Mouse (Mus musculus) CH12.LX (cell line): ENCODE results near the gene Wdr4. TPM values are rescaled to one million over a fixed set of nuclear protein-coding genes. Genes with fewer than 3 reads are reported as not detected.

Experiments used
- DNase-seq: peaks from one replicate; pipeline ENCODE4 v3.0.0-alpha.2; 2013; ENCODE audit errors: extremely low read depth
- H3K27ac ChIP-seq: 2 replicates; pipeline ENCODE4 v1.5.1; 2012; ENCODE audit warnings: low read depth, mild to moderate bottlenecking, control low read depth, moderate library complexity; ENCODE audit not compliant: insufficient read depth
- H3K27me3 ChIP-seq: replicated peaks from 2 replicates; pipeline ENCODE3; 2012; ENCODE audit warnings: inconsistent platforms
- H3K36me3 ChIP-seq, 2 experiments: replicated peaks in 1 of 2; 2 replicates each; pipeline versions ENCODE3 to v1.6.1; 2012; ENCODE audit warnings: inconsistent platforms in 1 of 2, low read length in 1 of 2, mild to moderate bottlenecking in 1 of 2, mixed read lengths in 1 of 2, moderate library complexity in 1 of 2; ENCODE audit not compliant: control insufficient read depth in 1 of 2, insufficient read depth in 1 of 2
- H3K4me1 ChIP-seq, 2 experiments: 2 replicates each; pipeline ENCODE4 v1.6.1; 2012; ENCODE audit warnings: inconsistent platforms in 1 of 2, moderate library complexity in 1 of 2; ENCODE audit not compliant: insufficient read depth in 2 of 2, control insufficient read depth in 1 of 2
- H3K4me2 ChIP-seq: 2 replicates; pipeline ENCODE4 v1.6.1; 2012; ENCODE audit warnings: low read depth, mild to moderate bottlenecking, control low read depth; ENCODE audit not compliant: poor library complexity, insufficient read depth, severe bottlenecking
- H3K4me3 ChIP-seq, 3 experiments: fragments of 150-350 bp in 1 of 3; sonication (generic) in 1 of 3; replicated peaks in 1 of 3; 2 replicates each; pipeline versions ENCODE3 to v1.5.1; 2011 to 2012; ENCODE audit warnings: low read depth in 2 of 3, low read length in 2 of 3, mild to moderate bottlenecking in 2 of 3, moderate library complexity in 2 of 3, control low read depth in 1 of 3, improper control_type of control experiment in 1 of 3, inconsistent platforms in 1 of 3, mixed read lengths in 1 of 3; ENCODE audit not compliant: poor library complexity in 1 of 3
- H3K79me2 ChIP-seq: replicated peaks from 2 replicates; pipeline ENCODE4 v1.6.1; 2012; ENCODE audit warnings: mild to moderate bottlenecking, moderate library complexity; ENCODE audit not compliant: control insufficient read depth, poor library complexity, insufficient read depth, severe bottlenecking; ENCODE audit errors: extremely low read depth
- H3K9ac ChIP-seq: 2 replicates; pipeline ENCODE4 v1.6.1; 2012; ENCODE audit warnings: low read depth, mild to moderate bottlenecking, control low read depth, moderate library complexity; ENCODE audit not compliant: insufficient read depth
- H3K9me3 ChIP-seq: replicated peaks from 2 replicates; pipeline ENCODE3; 2012; ENCODE audit warnings: low read length, inconsistent platforms, mixed read lengths
- BHLHE40 ChIP-seq: IDR thresholded peaks from 2 replicates; pipeline ENCODE4 v1.6.1; 2011; ENCODE audit warnings: mild to moderate bottlenecking, low read depth, low read length, improper control_type of control experiment
- CHD1 ChIP-seq: IDR thresholded peaks from 2 replicates; pipeline ENCODE4 v1.6.1; 2012; ENCODE audit warnings: low read depth, low read length, improper control_type of control experiment, inconsistent platforms
- CHD2 ChIP-seq: IDR thresholded peaks from 2 replicates; pipeline ENCODE4 v1.6.1; 2011; ENCODE audit warnings: low read length, improper control_type of control experiment
- CTCF ChIP-seq, 2 experiments: IDR thresholded peaks in 1 of 2; conservative IDR thresholded peaks in 1 of 2; 2 replicates each; pipeline ENCODE4 v1.5.1; 2011 to 2012; ENCODE audit warnings: low read depth in 2 of 2, low read length in 2 of 2, improper control_type of control experiment in 1 of 2, inconsistent platforms in 1 of 2, mild to moderate bottlenecking in 1 of 2, moderate library complexity in 1 of 2
- E2F4 ChIP-seq: IDR thresholded peaks from 2 replicates; pipeline ENCODE4 v1.6.1; 2011; ENCODE audit warnings: low read depth, low read length, improper control_type of control experiment; ENCODE audit not compliant: insufficient replicate concordance
- EP300 ChIP-seq: IDR thresholded peaks from 2 replicates; pipeline ENCODE4 v1.6.1; 2011; ENCODE audit warnings: low read length, improper control_type of control experiment
- ETS1 ChIP-seq: conservative IDR thresholded peaks from 2 replicates; pipeline ENCODE4 v1.6.1; 2012; ENCODE audit warnings: low read depth, mild to moderate bottlenecking, inconsistent platforms, low read length, improper control_type of control experiment, moderate library complexity
- GABPA ChIP-seq: IDR thresholded peaks from 2 replicates; pipeline ENCODE4 v1.6.1; 2012; ENCODE audit warnings: low read depth, low read length, improper control_type of control experiment, inconsistent platforms; ENCODE audit not compliant: insufficient replicate concordance
- HCFC1 ChIP-seq: IDR thresholded peaks from 2 replicates; pipeline ENCODE4 v1.6.1; 2012; ENCODE audit warnings: low read depth, mild to moderate bottlenecking, inconsistent platforms, low read length, improper control_type of control experiment
- IRF4 ChIP-seq: IDR thresholded peaks from 2 replicates; pipeline ENCODE4 v1.6.1; 2014; ENCODE audit warnings: low read depth, mild to moderate bottlenecking, inconsistent platforms, low read length, improper control_type of control experiment
- JUND ChIP-seq: conservative IDR thresholded peaks from 2 replicates; pipeline ENCODE4 v1.6.1; 2011; ENCODE audit warnings: low read depth, low read length, improper control_type of control experiment
- MAFK ChIP-seq: IDR thresholded peaks from 2 replicates; pipeline ENCODE4 v1.6.1; 2011; ENCODE audit warnings: low read length, improper control_type of control experiment; ENCODE audit not compliant: insufficient replicate concordance
- MAZ ChIP-seq: IDR thresholded peaks from 2 replicates; pipeline ENCODE4 v1.6.1; 2012; ENCODE audit warnings: low read depth, mild to moderate bottlenecking, inconsistent platforms, low read length, improper control_type of control experiment, moderate library complexity
- MXI1 ChIP-seq: IDR thresholded peaks from 2 replicates; pipeline ENCODE4 v1.6.1; 2011; ENCODE audit warnings: mild to moderate bottlenecking, low read depth, low read length, improper control_type of control experiment
- NRF1 ChIP-seq: IDR thresholded peaks from 2 replicates; pipeline ENCODE4 v1.6.1; 2014; ENCODE audit warnings: low read depth, mild to moderate bottlenecking, inconsistent platforms, low read length, improper control_type of control experiment, moderate library complexity
- PAX5 ChIP-seq: IDR thresholded peaks from 2 replicates; pipeline ENCODE4 v1.6.1; 2012; ENCODE audit warnings: low read length, inconsistent platforms, mixed read lengths
- POLR2A ChIP-seq: IDR thresholded peaks from 2 replicates; pipeline ENCODE4 v1.6.1; 2011; ENCODE audit warnings: low read depth, mild to moderate bottlenecking, improper control_type of control experiment, low read length
- POLR2AphosphoS2 ChIP-seq: IDR thresholded peaks from 2 replicates; pipeline ENCODE4 v1.6.1; 2011; ENCODE audit warnings: low read depth, low read length, improper control_type of control experiment
- RAD21 ChIP-seq: IDR thresholded peaks from 2 replicates; pipeline ENCODE4 v1.6.1; 2011; ENCODE audit warnings: low read depth, mild to moderate bottlenecking, low read length, improper control_type of control experiment, moderate library complexity
- RCOR1 ChIP-seq: conservative IDR thresholded peaks from 2 replicates; pipeline ENCODE4 v1.6.1; 2012; ENCODE audit warnings: low read depth, mild to moderate bottlenecking, inconsistent platforms, low read length, improper control_type of control experiment
- TBP ChIP-seq: conservative IDR thresholded peaks from 2 replicates; pipeline ENCODE4 v1.6.1; 2011; ENCODE audit warnings: low read depth, low read length, improper control_type of control experiment
- TCF12 ChIP-seq: IDR thresholded peaks from 2 replicates; pipeline ENCODE4 v1.6.1; 2014; ENCODE audit warnings: low read depth, mild to moderate bottlenecking, inconsistent platforms, low read length, improper control_type of control experiment
- UBTF ChIP-seq: IDR thresholded peaks from 2 replicates; pipeline ENCODE4 v1.6.1; 2012; ENCODE audit warnings: low read depth, mild to moderate bottlenecking, inconsistent platforms, low read length, improper control_type of control experiment, moderate library complexity
- ZC3H11A ChIP-seq: IDR thresholded peaks from 2 replicates; pipeline ENCODE4 v1.6.1; 2012; ENCODE audit warnings: low read depth, mild to moderate bottlenecking, inconsistent platforms, low read length, improper control_type of control experiment
- ZKSCAN1 ChIP-seq: IDR thresholded peaks from 2 replicates; pipeline ENCODE4 v1.6.1; 2012; ENCODE audit warnings: low read depth, inconsistent platforms, low read length, improper control_type of control experiment, borderline replicate concordance
- ZMIZ1 ChIP-seq: IDR thresholded peaks from 2 replicates; pipeline ENCODE4 v1.6.1; 2012; ENCODE audit warnings: low read depth, mild to moderate bottlenecking, inconsistent platforms, low read length, improper control_type of control experiment
- dilution Hi-C: fragments of 300-500 bp; cut with MboI; formaldehyde crosslinking; loops from 2 replicates; pipeline ENCODE4 v1.14.3; 2020; ENCODE audit warnings: low sequenced_read_pairs; ENCODE audit not compliant: extremely low pct_unique_long_range_greater_than_20kb, extremely low pct_ligation_motif_present
- in situ Hi-C: fragments of 300-500 bp; cut with MboI; formaldehyde crosslinking; loops from 3 replicates; pipeline ENCODE4 v1.14.3; 2019; ENCODE audit warnings: low sequenced_read_pairs, low pct_ligation_motif_present, low pct_unique_long_range_greater_than_20kb, mixed read lengths
- polyA plus RNA-seq: library from polyadenylated mRNA; unstranded; fragments of >175 nt; gene quantifications from 2 replicates; pipeline ENCODE4 v1.2.1, GENCODE M21; 2012; ENCODE audit warnings: low read depth; ENCODE audit not compliant: insufficient read length
- total RNA-seq, 2 experiments: library from RNA; depleted of rRNA; stranded (reverse); fragments of 300-350 nt in 1 of 2; fragments of >200 nt in 1 of 2; gene quantifications; 2 replicates each; pipeline ENCODE4 v1.2.3; 2012 to 2014

The Wdr4 gene
- total and polyA plus RNA-seq, 3 experiments, result 48.3 to 56.2 (median 51.4) TPM

GRCm38 (mm10) chr17:31492416-31492815 lies 27.4 kb downstream of the Wdr4 start (continued):
- no peak for TF ChIP-seq MAFK
- TF ChIP-seq BHLHE40, result no peak
- TF ChIP-seq ZKSCAN1, result no peak
- TF ChIP-seq RCOR1, result no peak
- TF ChIP-seq TCF12, result no peak
- TF ChIP-seq RAD21, result peak; percentile 92
- no peak for TF ChIP-seq MAZ
- TF ChIP-seq ZC3H11A, result peak; percentile 67
- TF ChIP-seq MXI1, result no peak
- TF ChIP-seq UBTF, result no peak
- TF ChIP-seq IRF4, result no peak
- no peak for TF ChIP-seq CHD1
- no peak for TF ChIP-seq JUND
- TF ChIP-seq CHD2, result no peak
- TF ChIP-seq, all 38 proteins: peak for 5

GRCm38 (mm10) chr17:31491355-31491754 lies 28.4 kb downstream of the Wdr4 start:
- Histone ChIP-seq H3K36me3 (peaks cover 16 to 24% of the 10 kb centered on the region in 2 experiments), H3K79me2 (no peaks in the 10 kb centered on the region), H3K27me3 (peaks cover 4% of the 10 kb centered on the region)
- DNase-seq, result no peak
- TF ChIP-seq NRF1 (no peak), PAX5 (no peak), CTCF (conservative IDR thresholded peaks at IDR 0.05 in 1 of 2, IDR thresholded peaks at IDR 0.05 in 1 of 2; ENCODE audit: low read depth in 2 of 2, low read length in 2 of 2) (no peak), POLR2AphosphoS2 (no peak), MAZ (no peak), POLR2A (no peak), UBTF (no peak), RAD21 (no peak), EP300 (no peak), MXI1 (no peak)
- TF ChIP-seq, all 38 proteins: peak for 0
- no peaks in the 10 kb centered on the region for H3K4me1 ChIP-seq
- H3K9ac ChIP-seq, result no peak overlapping the region
- H3K27ac ChIP-seq, result no peak overlapping the region
- dilution Hi-C loops, result no loop called here
- no peaks in the 10 kb centered on the region for H3K9me3 ChIP-seq
- H3K4me3 ChIP-seq, result no peak overlapping the region
- in situ Hi-C loops, result loop anchor here (5.0 to 25.0 kb wide), 4 partner anchors 34 to 479 kb away; no protein-coding TSS in a partner anchor
- no peak overlapping the region for H3K4me2 ChIP-seq

GRCm38 (mm10) chr17:31487433-31488060 lies 32.2 kb downstream of the Wdr4 start:
- H3K4me1 ChIP-seq, result peaks cover 0 to 2% of the 10 kb centered on the region in 2 experiments; a peak in 1 of 4 replicates
- DNase-seq, result no peak
- dilution Hi-C loops (no loop called here), in situ Hi-C loops (loop anchor here (25.0 kb wide), 1 partner anchor 475 kb away; no protein-coding TSS in a partner anchor)
- no peak overlapping the region for H3K4me2 ChIP-seq
- H3K79me2 ChIP-seq, result no peaks in the 10 kb centered on the region
- H3K36me3 ChIP-seq, result no peaks in the 10 kb centered on the region
- no peaks in the 10 kb centered on the region for H3K9me3 ChIP-seq
- no peak overlapping the region for H3K4me3 ChIP-seq
- H3K9ac ChIP-seq, result no peak overlapping the region
- no peak for TF ChIP-seq ZKSCAN1
- TF ChIP-seq GABPA, result no peak
- TF ChIP-seq E2F4, result no peak
- no peak for TF ChIP-seq JUND
- no peak for TF ChIP-seq TBP
- no peak for TF ChIP-seq ZMIZ1
- no peak for TF ChIP-seq NRF1
- TF ChIP-seq UBTF, result no peak
- TF ChIP-seq CHD1, result no peak
- TF ChIP-seq ETS1, result no peak
- TF ChIP-seq HCFC1, result no peak
- H3K27me3 ChIP-seq, result peaks cover 11% of the 10 kb centered on the region
- H3K27ac ChIP-seq, result no peak overlapping the region
